Mouse (Mus musculus): ENCODE measurements around the gene Inhbc. TPM values are rescaled to one million over a fixed set of nuclear protein-coding genes. Genes with fewer than 3 reads are reported as not detected.

Inhbc gene
- polyA plus RNA-seq, 1 experiment from 2014 or later, result not detected

DNA sequence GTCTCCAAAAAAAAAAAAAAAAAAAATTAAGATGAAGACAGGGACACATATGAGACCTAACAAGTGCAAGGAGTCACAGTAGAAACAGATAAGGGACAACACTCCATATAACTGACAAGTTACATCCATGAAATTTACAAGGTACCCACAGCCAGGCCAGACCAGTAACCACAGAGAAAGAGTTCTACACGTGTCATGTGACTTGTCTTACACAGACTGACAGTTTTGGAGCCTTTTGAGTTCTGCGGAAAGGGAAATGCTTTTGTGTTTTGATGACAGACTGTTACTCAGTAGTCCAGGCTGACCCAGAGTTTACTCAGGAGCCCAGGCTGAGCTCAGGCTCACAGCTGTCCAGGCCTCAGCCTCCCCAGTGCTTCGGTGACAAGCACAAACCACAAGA, 27.2 kb downstream of the Inhbc start:
- ATAC-seq (replicated peaks; ENCODE audit: extremely low read depth, insufficient read depth, low FRiP score), result no peak
- Histone ChIP-seq H3K4me1 (ENCODE audit: control insufficient read depth, insufficient read depth, low read length) (peaks cover 26% of the 10 kb centered on the region), H3K27ac (ENCODE audit: low read length) (no peak overlapping the region), H3K9me3 (replicated peaks; ENCODE audit: control insufficient read depth, low read length) (no peaks in the 10 kb centered on the region), H3K36me3 (ENCODE audit: control insufficient read depth, insufficient read depth) (no peaks in the 10 kb centered on the region), H3K27me3 (ENCODE audit: control insufficient read depth, insufficient read depth, low read length) (peaks cover 16% of the 10 kb centered on the region), H3K4me2 (ENCODE audit: low read depth, low read length) (no peak overlapping the region), H3K4me3 (ENCODE audit: low read length) (no peak overlapping the region), H3K9ac (ENCODE audit: low read length) (no peak overlapping the region)
- WGBS, result 64% methylated on average over 3 of the region's 3 CpGs

DNA sequence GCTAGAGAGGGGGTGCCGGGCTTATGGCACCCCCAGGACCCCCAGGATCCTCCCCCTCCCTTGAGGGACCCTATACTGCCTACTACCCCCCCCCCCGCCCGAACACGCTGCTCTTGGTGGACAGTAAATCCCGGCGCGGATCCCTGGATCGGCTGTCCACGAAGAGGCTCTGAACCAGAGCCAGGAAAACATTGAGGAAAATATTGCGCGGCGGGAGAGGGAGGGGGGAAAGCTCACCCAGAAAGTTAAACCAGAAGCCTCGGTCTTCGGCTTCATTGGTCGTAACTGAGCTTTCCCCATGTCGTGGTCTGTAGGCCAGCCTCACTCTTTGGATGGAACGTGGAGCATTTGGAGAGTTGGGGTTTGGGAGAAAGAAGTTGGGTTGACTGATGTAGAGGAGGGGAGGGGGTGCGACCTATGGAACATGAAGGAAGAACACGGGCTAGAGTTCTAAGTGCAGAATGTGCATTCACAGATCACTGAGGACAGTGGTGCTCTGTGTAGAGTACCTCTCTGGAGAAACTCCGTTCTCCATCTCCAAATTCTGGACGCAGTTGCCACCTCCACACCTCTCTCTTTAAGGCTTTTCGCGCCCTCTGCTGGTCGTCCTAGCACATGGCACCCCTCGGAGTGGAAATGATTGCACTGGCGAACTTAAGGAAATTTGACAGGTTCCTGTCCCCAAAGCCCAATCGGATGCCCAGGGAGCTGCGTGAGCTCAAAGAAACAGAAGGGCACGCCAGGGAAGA, 28.2 kb downstream of the Inhbc start, which contains the start of gene Gli1:
Gene Gli1, minus strand, starts transcription at position 84 of the 749 bp plus-strand sequence.
- H3K27me3 ChIP-seq (ENCODE audit: control insufficient read depth, insufficient read depth, low read length), result peaks cover 20% of the 10 kb centered on the region
- H3K4me1 ChIP-seq (ENCODE audit: control insufficient read depth, insufficient read depth, low read length), result peaks cover 26% of the 10 kb centered on the region
- peak within 1 kb of the TSS; percentile 59 for H3K4me3 ChIP-seq (ENCODE audit: low read length)
- 1% methylated on average over 29 of the region's 29 CpGs for whole genome bisulfite sequencing
- no peak within 1 kb of the TSS for H3K27ac ChIP-seq (ENCODE audit: low read length)
- 0 out of 2 replicates have a peak, but pooled peaks have one; percentile 30 for ATAC-seq (replicated peaks; ENCODE audit: extremely low read depth, insufficient read depth, low FRiP score)
- H3K36me3 ChIP-seq (ENCODE audit: control insufficient read depth, insufficient read depth), result no peaks in the 10 kb centered on the region
- peak within 1 kb of the TSS; percentile 31; the same call in 1 of the 2 replicates for H3K9ac ChIP-seq (ENCODE audit: low read length)
- no peaks in the 10 kb centered on the region for H3K9me3 ChIP-seq (replicated peaks; ENCODE audit: control insufficient read depth, low read length)
- peak within 1 kb of the TSS; percentile 98 for H3K4me2 ChIP-seq (ENCODE audit: low read depth, low read length)

GRCm38 (mm10) chr10:127341360-127341690, 28.9 kb downstream of the Inhbc start:
- ATAC-seq (replicated peaks; ENCODE audit: extremely low read depth, insufficient read depth, low FRiP score), result no peak
- peak overlapping the region; percentile 98 for H3K4me2 ChIP-seq (ENCODE audit: low read depth, low read length)
- peaks cover 21% of the 10 kb centered on the region for H3K27me3 ChIP-seq (ENCODE audit: control insufficient read depth, insufficient read depth, low read length)
- H3K9me3 ChIP-seq (replicated peaks; ENCODE audit: control insufficient read depth, low read length), result no peaks in the 10 kb centered on the region
- H3K4me3 ChIP-seq (ENCODE audit: low read length), result peak overlapping the region; percentile 59
- WGBS, result 0% methylated on average over 10 of the region's 11 CpGs
- peak overlapping the region; percentile 31; the same call in 1 of the 2 replicates for H3K9ac ChIP-seq (ENCODE audit: low read length)
- H3K36me3 ChIP-seq (ENCODE audit: control insufficient read depth, insufficient read depth), result no peaks in the 10 kb centered on the region
- H3K27ac ChIP-seq (ENCODE audit: low read length), result no peak overlapping the region
- peaks cover 26% of the 10 kb centered on the region for H3K4me1 ChIP-seq (ENCODE audit: control insufficient read depth, insufficient read depth, low read length)

GRCm38 (mm10) chr10:127340577-127341359, 29.5 kb downstream of the Inhbc start:
- no peak overlapping the region for H3K27ac ChIP-seq (ENCODE audit: low read length)
- H3K27me3 ChIP-seq (ENCODE audit: control insufficient read depth, insufficient read depth, low read length), result peaks cover 21% of the 10 kb centered on the region
- WGBS, result 2% methylated on average over 27 of the region's 27 CpGs
- H3K9me3 ChIP-seq (replicated peaks; ENCODE audit: control insufficient read depth, low read length), result no peaks in the 10 kb centered on the region
- peak overlapping the region; percentile 59 for H3K4me3 ChIP-seq (ENCODE audit: low read length)
- H3K9ac ChIP-seq (ENCODE audit: low read length), result 0 out of 2 replicates have a peak overlapping the region, but pooled peaks have one; percentile 61
- no peaks in the 10 kb centered on the region for H3K36me3 ChIP-seq (ENCODE audit: control insufficient read depth, insufficient read depth)
- no peak for ATAC-seq (replicated peaks; ENCODE audit: extremely low read depth, insufficient read depth, low FRiP score)
- peaks cover 26% of the 10 kb centered on the region for H3K4me1 ChIP-seq (ENCODE audit: control insufficient read depth, insufficient read depth, low read length)
- peak overlapping the region; percentile 98 for H3K4me2 ChIP-seq (ENCODE audit: low read depth, low read length)

- ATAC-seq (replicated peaks; ENCODE audit: extremely low read depth, insufficient read depth, low FRiP score), result 0 out of 2 replicates have a peak, but pooled peaks have one; percentile 20
These were observed 30.3 kb downstream of the Inhbc start for GRCm38 (mm10) chr10:127339683-127340576.

DNA sequence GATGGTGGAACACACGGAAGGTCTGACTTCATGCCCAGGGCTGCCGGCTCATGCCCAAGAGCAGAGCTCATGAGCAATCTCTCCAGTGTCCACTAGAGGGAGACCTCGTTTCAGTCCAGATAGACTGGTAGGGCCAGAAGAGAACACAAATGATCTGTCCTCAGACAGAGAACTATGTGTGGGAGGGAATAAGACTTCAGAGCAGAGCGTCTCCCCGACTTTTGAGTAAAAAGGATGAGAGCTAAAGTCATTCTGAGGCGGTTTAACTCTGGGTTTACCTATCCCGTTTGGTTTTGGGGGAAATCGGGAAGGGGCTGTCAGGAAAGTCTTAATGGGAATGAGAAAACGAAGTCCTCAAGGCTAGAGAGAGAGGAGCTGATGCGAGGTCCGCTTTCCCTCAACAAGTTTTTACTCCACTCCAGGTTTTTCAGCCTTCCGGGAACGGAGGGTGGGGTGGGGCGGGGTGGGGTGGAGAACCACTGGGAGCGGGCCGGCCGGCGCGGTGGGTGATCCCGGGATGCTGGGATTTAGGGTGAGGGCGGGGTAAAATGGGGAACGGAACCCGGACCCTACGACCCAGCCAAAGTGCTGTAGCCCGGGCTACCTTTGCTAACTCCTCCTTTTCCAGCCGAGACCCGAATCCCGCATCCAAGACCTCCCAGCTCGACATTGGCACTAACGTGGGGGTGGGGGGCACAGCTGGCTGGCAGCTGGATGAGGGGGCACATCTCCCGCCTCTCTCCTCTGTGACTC, 31.1 kb downstream of the Inhbc start:
- Histone ChIP-seq H3K27me3 (ENCODE audit: control insufficient read depth, insufficient read depth, low read length) (peaks cover 22% of the 10 kb centered on the region), H3K9me3 (replicated peaks; ENCODE audit: control insufficient read depth, low read length) (no peaks in the 10 kb centered on the region), H3K4me3 (ENCODE audit: low read length) (peak overlapping the region; percentile 59), H3K27ac (ENCODE audit: low read length) (no peak overlapping the region), H3K36me3 (ENCODE audit: control insufficient read depth, insufficient read depth) (no peaks in the 10 kb centered on the region), H3K4me1 (ENCODE audit: control insufficient read depth, insufficient read depth, low read length) (peaks cover 26% of the 10 kb centered on the region), H3K9ac (ENCODE audit: low read length) (peak overlapping the region; percentile 61), H3K4me2 (ENCODE audit: low read depth, low read length) (peak overlapping the region; percentile 98)
- WGBS, result under 1% methylated on average over 28 of the region's 31 CpGs
- peak; percentile 82 for ATAC-seq (replicated peaks; ENCODE audit: extremely low read depth, insufficient read depth, low FRiP score)

More at GRCm38 (mm10) chr10:127339683-127340576, 30.3 kb downstream of the Inhbc start:
- Histone ChIP-seq H3K4me1 (ENCODE audit: control insufficient read depth, insufficient read depth, low read length) (peaks cover 26% of the 10 kb centered on the region), H3K27me3 (ENCODE audit: control insufficient read depth, insufficient read depth, low read length) (peaks cover 21% of the 10 kb centered on the region), H3K27ac (ENCODE audit: low read length) (no peak overlapping the region), H3K9ac (ENCODE audit: low read length) (peak overlapping the region; percentile 61), H3K4me3 (ENCODE audit: low read length) (peak overlapping the region; percentile 59), H3K4me2 (ENCODE audit: low read depth, low read length) (peak overlapping the region; percentile 98), H3K9me3 (replicated peaks; ENCODE audit: control insufficient read depth, low read length) (no peaks in the 10 kb centered on the region), H3K36me3 (ENCODE audit: control insufficient read depth, insufficient read depth) (no peaks in the 10 kb centered on the region)
- WGBS, result 0% methylated on average over 39 of the region's 42 CpGs

- peaks cover 23% of the 10 kb centered on the region for H3K27me3 ChIP-seq (ENCODE audit: control insufficient read depth, insufficient read depth, low read length)
- H3K9me3 ChIP-seq (replicated peaks; ENCODE audit: control insufficient read depth, low read length), result no peaks in the 10 kb centered on the region
- H3K36me3 ChIP-seq (ENCODE audit: control insufficient read depth, insufficient read depth), result no peaks in the 10 kb centered on the region
- WGBS, result 65% methylated on average over 6 of the region's 6 CpGs
- no peak overlapping the region for H3K27ac ChIP-seq (ENCODE audit: low read length)
- ATAC-seq (replicated peaks; ENCODE audit: extremely low read depth, insufficient read depth, low FRiP score), result no peak
- H3K4me2 ChIP-seq (ENCODE audit: low read depth, low read length), result no peak overlapping the region
- no peak overlapping the region for H3K4me3 ChIP-seq (ENCODE audit: low read length)
- no peak overlapping the region for H3K9ac ChIP-seq (ENCODE audit: low read length)
- peaks cover 26% of the 10 kb centered on the region for H3K4me1 ChIP-seq (ENCODE audit: control insufficient read depth, insufficient read depth, low read length)
These were observed 32.6 kb downstream of the Inhbc start for GRCm38 (mm10) chr10:127337536-127338099.

DNA sequence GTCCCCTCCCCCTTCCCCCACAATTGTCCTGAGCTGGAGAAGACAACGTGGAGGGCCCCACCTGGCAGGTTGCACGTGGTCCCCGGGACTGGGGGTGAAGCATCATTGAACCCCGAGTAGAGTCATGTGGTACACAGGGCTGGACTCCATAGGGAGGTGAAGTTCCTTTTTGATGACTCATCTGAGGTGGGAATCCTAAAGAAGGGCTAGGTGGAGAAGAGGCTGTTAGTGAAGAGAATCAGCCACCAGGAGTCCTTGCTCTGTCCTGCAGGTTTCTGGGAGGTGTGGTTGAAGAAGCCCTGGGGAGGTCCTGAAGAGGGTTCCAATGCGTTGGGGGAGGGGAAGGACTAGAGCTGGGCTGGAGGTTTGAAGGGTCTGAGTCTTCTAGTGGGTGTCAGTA, 33.3 kb downstream of the Inhbc start:
- Histone ChIP-seq H3K4me1 (ENCODE audit: control insufficient read depth, insufficient read depth, low read length) (peaks cover 23% of the 10 kb centered on the region), H3K36me3 (ENCODE audit: control insufficient read depth, insufficient read depth) (no peaks in the 10 kb centered on the region), H3K4me3 (ENCODE audit: low read length) (no peak overlapping the region), H3K9me3 (replicated peaks; ENCODE audit: control insufficient read depth, low read length) (no peaks in the 10 kb centered on the region), H3K9ac (ENCODE audit: low read length) (no peak overlapping the region), H3K27me3 (ENCODE audit: control insufficient read depth, insufficient read depth, low read length) (peaks cover 23% of the 10 kb centered on the region), H3K4me2 (ENCODE audit: low read depth, low read length) (no peak overlapping the region), H3K27ac (ENCODE audit: low read length) (no peak overlapping the region)
- no peak for ATAC-seq (replicated peaks; ENCODE audit: extremely low read depth, insufficient read depth, low FRiP score)
- 47% methylated on average over 5 of the region's 5 CpGs for WGBS
